Mouse (Mus musculus): ENCODE measurements around the gene Pnpla3.
A peak's percentile ranks its signal among the peaks of the same experiment; 100 is the strongest.

DNA sequence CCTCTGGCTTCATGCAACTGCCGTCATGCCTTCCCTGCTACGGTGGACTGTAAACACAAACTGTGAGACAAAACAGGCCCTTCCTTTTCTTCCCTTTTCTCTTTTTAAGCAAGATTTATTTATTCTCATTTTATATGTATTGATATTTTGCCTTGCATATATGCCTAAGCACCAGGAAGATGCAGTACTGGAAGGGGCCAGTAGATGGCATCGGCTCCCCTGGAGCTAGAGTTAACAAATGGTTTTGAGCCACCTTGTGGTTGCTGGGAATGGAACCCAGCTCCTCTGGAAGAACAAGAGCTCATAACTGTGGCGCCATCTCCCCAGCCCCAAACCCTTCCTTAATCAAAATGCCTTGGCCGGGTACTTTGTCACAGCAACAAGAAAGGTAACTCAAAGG is 32.2 kb upstream of the Pnpla3 start:
- TF ChIP-seq CTCF (IDR thresholded peaks at IDR 0.05; ENCODE audit: borderline replicate concordance, insufficient read depth, low read depth, low read length): peak; percentile 30; the same call in 1 of the 2 replicates
- no peak for TF ChIP-seq POLR2A (IDR thresholded peaks at IDR 0.05; ENCODE audit: borderline replicate concordance, insufficient read depth, low read length)

All from cerebellum, adult 2 months (tissue).